Mouse (Mus musculus): ENCODE data around the gene Zar1l.
"Not testable (repeated sequence)": the region's sequence is repeated elsewhere in the genome, so short reads cannot be mapped to it uniquely, and the experiment has no call there.

DNA sequence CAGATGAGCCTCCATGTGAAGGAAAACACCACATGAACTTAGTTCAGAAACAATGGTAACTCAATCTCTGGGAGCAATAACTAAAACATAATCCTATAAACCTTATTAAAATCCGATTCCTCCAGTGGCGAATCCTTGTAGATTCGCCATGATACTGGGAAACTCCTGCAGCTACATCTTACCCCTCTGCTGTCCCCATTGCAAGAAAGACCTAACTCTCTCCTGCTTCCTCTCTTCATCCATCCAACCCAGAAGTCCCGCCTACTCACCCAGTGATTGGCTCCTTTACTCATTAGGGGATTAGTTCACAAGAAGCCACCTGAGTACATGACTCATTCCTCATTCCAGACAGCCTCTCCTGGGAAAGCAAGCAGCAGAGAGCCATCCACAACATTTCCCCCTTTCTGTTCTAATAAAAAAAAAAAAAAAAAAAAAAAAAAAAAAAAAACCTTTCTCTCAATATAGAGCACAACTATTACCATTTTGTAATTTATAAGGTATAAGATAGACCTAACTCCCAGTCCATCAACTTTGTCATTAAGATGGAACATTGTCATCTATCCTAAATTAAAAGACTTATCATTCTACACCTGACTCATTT, 26.3 kb downstream of the Zar1l start:
- not testable (repeated sequence) for TF ChIP-seq CTCF (IDR thresholded peaks at IDR 0.05; ENCODE audit: low read depth, low read length); POLR2A (IDR thresholded peaks at IDR 0.05; ENCODE audit: extremely low read depth, insufficient read depth, low read length)

Data from liver, adult 2 months (tissue).